Mouse (Mus musculus) MEL (cell line): ENCODE results near the gene E130308A19Rik. TPM values are rescaled to one million over a fixed set of nuclear protein-coding genes. Genes with fewer than 3 reads are reported as not detected.

Experiments used
- DNase-seq: peaks from one replicate; pipeline ENCODE4 v3.0.0; 2011; ENCODE audit warnings: low read depth, low spot score
- H3K27ac ChIP-seq: 2 replicates; pipeline ENCODE4 v1.5.1; 2012; ENCODE audit warnings: low read depth, mild to moderate bottlenecking, control low read depth, low read length, moderate library complexity; ENCODE audit not compliant: control insufficient read depth
- H3K27me3 ChIP-seq, 2 experiments: fragments of 150-350 bp in 1 of 2; sonication (generic) in 1 of 2; 2 replicates each; pipeline ENCODE4 v1.6.1; 2012; ENCODE audit warnings: low read length in 2 of 2, mild to moderate bottlenecking in 2 of 2, improper control_type of control experiment in 1 of 2, moderate library complexity in 1 of 2; ENCODE audit not compliant: insufficient read depth in 2 of 2, control insufficient read depth in 1 of 2
- H3K36me3 ChIP-seq, 2 experiments: 2 replicates each; pipeline ENCODE4 v1.6.1; 2012 to 2014; ENCODE audit warnings: low read length in 2 of 2, improper control_type of control experiment in 1 of 2, inconsistent platforms in 1 of 2, mild to moderate bottlenecking in 1 of 2; ENCODE audit not compliant: insufficient read depth in 2 of 2, control insufficient read depth in 1 of 2
- H3K4me1 ChIP-seq, 2 experiments: fragments of 150-350 bp in 1 of 2; sonication (generic) in 1 of 2; 2 replicates each; pipeline ENCODE4 v1.6.1; 2012; ENCODE audit warnings: low read length in 2 of 2, improper control_type of control experiment in 1 of 2, mild to moderate bottlenecking in 1 of 2; ENCODE audit not compliant: insufficient read depth in 2 of 2, control insufficient read depth in 1 of 2
- H3K4me3 ChIP-seq, 2 experiments: fragments of 150-350 bp in 1 of 2; sonication (generic) in 1 of 2; 2 replicates each; pipeline ENCODE4 v1.5.1; 2012; ENCODE audit warnings: low read depth in 2 of 2, low read length in 2 of 2, mild to moderate bottlenecking in 2 of 2, moderate library complexity in 2 of 2, control low read depth in 1 of 2, improper control_type of control experiment in 1 of 2; ENCODE audit not compliant: control insufficient read depth in 1 of 2, insufficient read depth in 1 of 2
- H3K79me2 ChIP-seq: 2 replicates; pipeline ENCODE4 v1.6.1; 2012; ENCODE audit warnings: mild to moderate bottlenecking, low read length, moderate library complexity; ENCODE audit not compliant: control insufficient read depth, poor library complexity, insufficient read depth
- H3K9ac ChIP-seq: 2 replicates; pipeline ENCODE4 v1.6.1; 2012; ENCODE audit warnings: low read depth, mild to moderate bottlenecking, control low read depth, low read length, moderate library complexity; ENCODE audit not compliant: control insufficient read depth, poor library complexity, severe bottlenecking
- H3K9me3 ChIP-seq: fragments of 150-350 bp; sonication (generic); replicated peaks from 2 replicates; pipeline ENCODE4 v1.6.1; 2012; ENCODE audit warnings: mild to moderate bottlenecking, low read length, improper control_type of control experiment, moderate library complexity; ENCODE audit not compliant: insufficient read depth
- BHLHE40 ChIP-seq: IDR thresholded peaks from 2 replicates; pipeline ENCODE4 v1.6.1; 2012; ENCODE audit warnings: low read depth, mild to moderate bottlenecking, inconsistent platforms, low read length, improper control_type of control experiment, borderline replicate concordance
- CHD2 ChIP-seq: IDR thresholded peaks from 2 replicates; pipeline ENCODE4 v1.6.1; 2011; ENCODE audit warnings: low read length, improper control_type of control experiment
- CTCF ChIP-seq, 3 experiments: IDR thresholded peaks in 2 of 3; conservative IDR thresholded peaks in 1 of 3; 2 replicates each; pipeline ENCODE4 v1.5.1; 2011 to 2012; ENCODE audit warnings: low read length in 3 of 3, low read depth in 2 of 3, mild to moderate bottlenecking in 2 of 3, improper control_type of control experiment in 1 of 3, inconsistent platforms in 1 of 3, mixed read lengths in 1 of 3, moderate library complexity in 1 of 3; ENCODE audit not compliant: control insufficient read depth in 1 of 3, insufficient read depth in 1 of 3, poor library complexity in 1 of 3, severe bottlenecking in 1 of 3
- E2F4 ChIP-seq: IDR thresholded peaks from 2 replicates; pipeline ENCODE4 v1.6.1; 2011; ENCODE audit warnings: low read depth, low read length, improper control_type of control experiment, borderline replicate concordance
- ELF1 ChIP-seq: IDR thresholded peaks from 2 replicates; pipeline ENCODE4 v1.6.1; 2014; ENCODE audit warnings: low read depth, mild to moderate bottlenecking, inconsistent platforms, low read length, improper control_type of control experiment, moderate library complexity
- ETS1 ChIP-seq: IDR thresholded peaks from 2 replicates; pipeline ENCODE4 v1.6.1; 2012; ENCODE audit warnings: low read depth, mild to moderate bottlenecking, inconsistent platforms, low read length, improper control_type of control experiment, moderate library complexity
- HCFC1 ChIP-seq: IDR thresholded peaks from 2 replicates; pipeline ENCODE4 v1.6.1; 2012; ENCODE audit warnings: low read depth, mild to moderate bottlenecking, inconsistent platforms, low read length, improper control_type of control experiment, moderate library complexity
- JUND ChIP-seq: IDR thresholded peaks from 2 replicates; pipeline ENCODE4 v1.6.1; 2011; ENCODE audit warnings: low read depth, mild to moderate bottlenecking, improper control_type of control experiment, low read length
- KAT2A ChIP-seq: conservative IDR thresholded peaks from 2 replicates; pipeline ENCODE4 v1.6.1; 2012; ENCODE audit warnings: low read depth, low read length, improper control_type of control experiment, inconsistent platforms
- MYB ChIP-seq: IDR thresholded peaks from 2 replicates; pipeline ENCODE4 v1.6.1; 2011; ENCODE audit warnings: mild to moderate bottlenecking, low read depth, low read length, improper control_type of control experiment
- MYC ChIP-seq: IDR thresholded peaks from 2 replicates; pipeline ENCODE4 v1.6.1; 2011; ENCODE audit warnings: low read depth, mild to moderate bottlenecking, low read length, improper control_type of control experiment, moderate library complexity
- NRF1 ChIP-seq: IDR thresholded peaks from 2 replicates; pipeline ENCODE4 v1.6.1; 2014; ENCODE audit warnings: low read depth, mild to moderate bottlenecking, inconsistent platforms, low read length, improper control_type of control experiment, moderate library complexity; ENCODE audit not compliant: poor library complexity, insufficient read depth, severe bottlenecking
- POLR2A ChIP-seq, 2 experiments: IDR thresholded peaks; 2 replicates each; pipeline ENCODE4 v1.6.1; 2011 to 2012; ENCODE audit warnings: low read length in 2 of 2, mild to moderate bottlenecking in 2 of 2, control low read depth in 1 of 2, improper control_type of control experiment in 1 of 2, low read depth in 1 of 2, moderate library complexity in 1 of 2; ENCODE audit not compliant: control insufficient read depth in 1 of 2, insufficient read depth in 1 of 2, poor library complexity in 1 of 2
- POLR2AphosphoS2 ChIP-seq: IDR thresholded peaks from 2 replicates; pipeline ENCODE4 v1.6.1; 2011; ENCODE audit warnings: low read length, improper control_type of control experiment
- POLR2AphosphoS5 ChIP-seq: IDR thresholded peaks from 2 replicates; pipeline ENCODE4 v1.6.1; 2012; ENCODE audit warnings: low read depth, borderline replicate concordance, mild to moderate bottlenecking, inconsistent platforms, low read length, moderate library complexity, mixed read lengths
- SIN3A ChIP-seq: IDR thresholded peaks from 2 replicates; pipeline ENCODE4 v1.6.1; 2012; ENCODE audit warnings: low read length, improper control_type of control experiment, inconsistent platforms
- SMC3 ChIP-seq: IDR thresholded peaks from 2 replicates; pipeline ENCODE4 v1.6.1; 2011; ENCODE audit warnings: low read depth, low read length, improper control_type of control experiment
- TAL1 ChIP-seq: IDR thresholded peaks from 2 replicates; pipeline ENCODE4 v1.6.1; 2012; ENCODE audit warnings: mild to moderate bottlenecking, inconsistent platforms, low read length, moderate library complexity, mixed read lengths
- TCF12 ChIP-seq: IDR thresholded peaks from 2 replicates; pipeline ENCODE4 v1.6.1; 2014; ENCODE audit warnings: low read depth, mild to moderate bottlenecking, inconsistent platforms, low read length, improper control_type of control experiment, moderate library complexity
- USF2 ChIP-seq, 2 experiments: IDR thresholded peaks; 2 replicates each; pipeline ENCODE4 v1.6.1; 2011 to 2012; ENCODE audit warnings: improper control_type of control experiment in 2 of 2, low read length in 2 of 2, borderline replicate concordance in 1 of 2, inconsistent platforms in 1 of 2, low read depth in 1 of 2, mild to moderate bottlenecking in 1 of 2; ENCODE audit not compliant: insufficient read depth in 1 of 2
- ZC3H11A ChIP-seq: IDR thresholded peaks from 2 replicates; pipeline ENCODE4 v1.6.1; 2012; ENCODE audit warnings: low read depth, mild to moderate bottlenecking, inconsistent platforms, low read length, improper control_type of control experiment
- ZNF384 ChIP-seq: IDR thresholded peaks from 2 replicates; pipeline ENCODE4 v1.6.1; 2012; ENCODE audit warnings: low read depth, mild to moderate bottlenecking, inconsistent platforms, low read length, improper control_type of control experiment
- polyA plus RNA-seq, 2 experiments: library from polyadenylated mRNA; stranded (reverse) in 1 of 2; unstranded in 1 of 2; fragments of >175 nt in 1 of 2; fragments of >200 nt in 1 of 2; gene quantifications; 2 replicates each; pipeline versions ENCODE4 v1.2.1 to v1.2.4; 2012; ENCODE audit warnings: low replicate concordance in 2 of 2, low read depth in 1 of 2; ENCODE audit not compliant: insufficient read length in 2 of 2, insufficient read depth in 1 of 2, missing spikeins in 1 of 2
- total RNA-seq: library from RNA; depleted of rRNA; stranded (reverse); fragments of 300-350 nt; gene quantifications from 2 replicates; pipeline ENCODE4 v1.2.3, GENCODE M21; 2012

Gene E130308A19Rik
- total and polyA plus RNA-seq, 3 experiments = 4.0 to 12.5 TPM; not detected in 1

DNA sequence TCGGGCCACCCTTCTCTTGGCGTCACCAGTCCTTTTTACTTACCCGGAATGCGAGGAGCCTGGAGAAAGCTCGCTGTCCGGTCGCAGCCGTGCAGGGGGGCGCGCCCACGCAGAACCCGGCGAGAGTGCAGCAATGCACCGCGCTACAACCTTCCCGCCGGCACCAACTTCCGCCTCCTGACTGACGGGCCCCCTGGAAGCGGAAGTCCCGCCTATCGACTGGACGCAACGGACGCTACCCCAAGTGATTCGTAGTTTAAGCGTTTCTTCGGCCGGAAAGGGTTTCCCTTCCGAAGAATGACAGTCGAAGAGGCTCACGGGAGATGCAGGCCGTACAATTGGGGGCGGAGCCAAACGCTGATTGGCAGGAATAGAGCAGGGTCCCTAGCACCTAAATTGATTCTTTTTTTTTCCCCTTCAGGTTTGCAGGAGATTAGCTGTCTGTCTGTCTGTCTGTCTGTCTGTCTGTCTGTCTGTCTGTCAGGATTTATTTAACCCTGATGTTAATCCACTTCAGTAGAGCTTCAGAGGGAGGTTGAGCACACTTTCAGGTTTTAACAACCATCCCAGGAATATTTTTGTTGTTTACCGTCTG lies 157.8 kb downstream of the E130308A19Rik start (continued):
- TF ChIP-seq JUND (no peak), POLR2AphosphoS2 (peak; percentile 62; the same call in 1 of the 2 replicates), TCF12 (peak; percentile 37; the same call in 1 of the 2 replicates)

DNA sequence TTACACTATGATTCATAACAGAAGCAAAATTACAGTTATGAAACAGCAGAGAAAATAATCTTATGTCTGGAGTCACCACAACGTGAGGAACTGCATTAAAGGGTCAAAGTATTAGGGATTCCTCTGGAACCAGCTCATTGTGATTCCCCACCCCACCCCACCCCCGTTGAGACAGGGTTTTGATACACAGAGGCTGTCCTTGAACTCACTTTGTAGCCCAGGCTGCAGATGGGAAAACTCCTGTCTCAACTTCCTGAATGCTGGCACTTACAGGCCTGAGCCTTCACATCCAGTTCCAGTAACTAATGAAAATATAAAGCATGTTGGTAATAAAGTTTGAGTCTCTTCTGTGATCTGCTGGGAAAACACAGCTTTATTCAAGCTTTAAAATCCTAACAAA lies 159.4 kb downstream of the E130308A19Rik start:
- TF ChIP-seq MYC = no peak
- TF ChIP-seq MYB = no peak
- TF ChIP-seq ZNF384 = no peak
- no peak for TF ChIP-seq SMC3
- no peak for TF ChIP-seq HCFC1
- no peak for TF ChIP-seq USF2 (IDR thresholded peaks at IDR 0.05; ENCODE audit: borderline replicate concordance in 1 of 2, insufficient read depth in 1 of 2, low read depth in 1 of 2, low read length in 2 of 2)
- TF ChIP-seq CTCF (IDR thresholded peaks at IDR 0.05 in 2 of 3, conservative IDR thresholded peaks at IDR 0.05 in 1 of 3; ENCODE audit: control insufficient read depth in 1 of 3, insufficient read depth in 1 of 3, low read depth in 2 of 3, low read length in 3 of 3, poor library complexity in 1 of 3, severe bottlenecking in 1 of 3) = no peak
- TF ChIP-seq TCF12 = no peak
- no peak for TF ChIP-seq ELF1
- TF ChIP-seq TAL1 = no peak
- no peak for TF ChIP-seq POLR2AphosphoS5
- TF ChIP-seq NRF1 = no peak
- TF ChIP-seq CHD2 = no peak
- TF ChIP-seq POLR2A (IDR thresholded peaks at IDR 0.05; ENCODE audit: control insufficient read depth in 1 of 2, insufficient read depth in 1 of 2, low read depth in 1 of 2, low read length in 2 of 2, poor library complexity in 1 of 2) = no peak
- no peak for TF ChIP-seq ETS1
- TF ChIP-seq KAT2A = no peak
- no peak for TF ChIP-seq ZC3H11A
- no peak for TF ChIP-seq BHLHE40
- no peak for TF ChIP-seq SIN3A
- TF ChIP-seq E2F4 = no peak
- TF ChIP-seq, all 39 proteins: peak for 0
- peaks cover 2 to 5% of the 10 kb centered on the region in 2 experiments; a peak in 3 of 4 replicates for H3K27me3 ChIP-seq
- DNase-seq = no peak
- no peak overlapping the region for H3K9ac ChIP-seq
- H3K9me3 ChIP-seq = no peaks in the 10 kb centered on the region
- no peak overlapping the region for H3K4me3 ChIP-seq
- peaks cover 4 to 27% of the 10 kb centered on the region in 2 experiments for H3K36me3 ChIP-seq
- peaks cover 27% of the 10 kb centered on the region for H3K79me2 ChIP-seq
- peaks cover 8% of the 10 kb centered on the region in 2 experiments for H3K4me1 ChIP-seq
- no peak overlapping the region for H3K27ac ChIP-seq
